Mouse (Mus musculus) C2C12 (cell line): ENCODE results near the gene Gmnn. TPM values are rescaled to one million over a fixed set of nuclear protein-coding genes. Genes with fewer than 3 reads are reported as not detected.

ENCODE experiments used
- H3K27me3 ChIP-seq: one replicate; pipeline ENCODE4 v1.6.1; 2011; ENCODE audit not compliant: control insufficient read depth, insufficient read depth, insufficient read length
- H3K36me3 ChIP-seq: one replicate; pipeline ENCODE4 v1.6.1; 2011; ENCODE audit not compliant: control insufficient read depth, insufficient read depth
- H3K4me3 ChIP-seq: one replicate; pipeline ENCODE4 v1.5.1; 2011; ENCODE audit warnings: mild to moderate bottlenecking, control low read depth; ENCODE audit not compliant: poor library complexity, insufficient read depth, severe bottlenecking
- H3K79me2 ChIP-seq: one replicate; pipeline ENCODE4 v1.6.1; 2011; ENCODE audit not compliant: control insufficient read depth, insufficient read depth
- H3K79me3 ChIP-seq: one replicate; pipeline ENCODE4 v1.6.1; 2011; ENCODE audit warnings: low read depth, control low read depth
- H3ac ChIP-seq: one replicate; pipeline ENCODE3; 2011; ENCODE audit warnings: low read depth; ENCODE audit not compliant: control insufficient read depth, insufficient read length
- CEBPB ChIP-seq: IDR thresholded peaks from one replicate; pipeline ENCODE4 v1.6.1; 2011; ENCODE audit warnings: low read depth, mild to moderate bottlenecking, control low read depth, moderate library complexity
- CTCF ChIP-seq: IDR thresholded peaks from one replicate; pipeline ENCODE4 v1.5.1; 2011; ENCODE audit not compliant: control insufficient read depth, insufficient read depth, insufficient read length
- FOSL1 ChIP-seq: IDR thresholded peaks from one replicate; pipeline ENCODE4 v1.8.0; 2011; ENCODE audit warnings: mild to moderate bottlenecking, low read length; ENCODE audit not compliant: poor library complexity, insufficient read depth, severe bottlenecking
- MAX ChIP-seq: IDR thresholded peaks from one replicate; pipeline ENCODE4 v1.6.1; 2011; ENCODE audit warnings: mild to moderate bottlenecking, control low read depth
- MYOD1 ChIP-seq: IDR thresholded peaks from one replicate; pipeline ENCODE4 v1.6.1; 2011; ENCODE audit warnings: low read depth; ENCODE audit not compliant: control insufficient read depth, insufficient read length
- MYOG ChIP-seq: IDR thresholded peaks from one replicate; pipeline ENCODE4 v1.6.1; 2011; ENCODE audit not compliant: control insufficient read depth, insufficient read length; ENCODE audit errors: extremely low read depth
- USF1 ChIP-seq: IDR thresholded peaks from one replicate; pipeline ENCODE4 v1.6.1; 2011; ENCODE audit warnings: low read depth, mild to moderate bottlenecking, control low read depth, moderate library complexity
- polyA plus RNA-seq: library from polyadenylated mRNA; unstranded; fragments of >200 nt; fragmentation: generic; extraction: Trizol; gene quantifications from one replicate; pipeline ENCODE4 v1.2.1, GENCODE M21; 2012; ENCODE audit warnings: missing spikeins

Gmnn gene
- polyA plus RNA-seq, 1 experiment: 45.7 TPM

DNA sequence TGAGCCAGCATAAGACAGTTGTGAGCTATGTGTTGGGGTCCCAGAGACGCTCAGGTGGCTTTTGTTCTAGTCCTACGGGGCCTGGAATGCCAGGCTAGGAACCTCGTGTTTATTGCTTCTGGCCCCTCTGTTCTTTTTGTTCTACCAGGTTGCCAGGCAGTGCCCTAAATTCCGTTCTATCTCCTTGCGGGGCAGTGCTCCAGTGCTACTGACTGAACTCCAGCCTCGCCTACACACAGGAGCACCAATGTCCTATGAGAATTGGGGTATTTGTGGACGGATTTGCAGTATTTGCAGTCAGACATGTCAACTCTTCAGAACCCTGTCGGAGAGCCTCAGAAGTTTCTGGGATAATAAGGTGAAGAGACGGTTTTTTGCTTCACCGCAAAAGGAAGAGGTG, 20.7 kb downstream of the Gmnn start, which contains the start of gene Armh2:
Gene Armh2, plus strand, starts transcription at position 205 of the 400 bp plus-strand sequence.
- Histone ChIP-seq H3K79me2 (no peaks in the 10 kb centered on the region), H3K36me3 (peaks cover 14% of the 10 kb centered on the region), H3K27me3 (no peaks in the 10 kb centered on the region)

DNA sequence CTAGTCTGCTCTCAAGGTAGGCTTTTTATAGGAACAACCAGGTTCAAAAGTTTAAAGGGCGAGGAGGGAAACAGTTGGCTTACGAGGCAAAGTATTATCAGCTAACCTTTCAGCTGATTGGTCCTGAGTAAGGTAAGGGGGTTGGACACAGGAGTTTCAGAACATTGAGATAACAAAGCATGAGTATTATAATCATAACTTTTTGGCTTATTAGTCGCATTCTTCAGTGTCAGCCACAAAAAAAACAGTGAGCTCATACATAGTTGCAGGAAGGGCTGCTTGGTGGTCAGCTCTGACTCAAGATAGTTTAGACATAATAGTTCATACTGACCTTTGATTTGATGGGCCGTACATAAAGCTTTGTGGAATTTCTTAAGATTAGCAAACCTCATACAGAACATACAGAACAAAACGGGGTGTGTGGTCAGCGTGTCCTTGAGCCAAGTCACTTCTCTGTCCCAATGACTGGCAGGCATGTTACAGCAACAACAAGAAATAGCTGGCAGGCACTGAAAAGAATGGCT, 26.1 kb downstream of the Gmnn start:
- no peaks in the 10 kb centered on the region for H3K79me3 ChIP-seq
- H3ac ChIP-seq: no peak overlapping the region
- H3K27me3 ChIP-seq: no peaks in the 10 kb centered on the region
- H3K79me2 ChIP-seq: no peaks in the 10 kb centered on the region
- H3K4me3 ChIP-seq: no peak overlapping the region
- peaks cover 8% of the 10 kb centered on the region for H3K36me3 ChIP-seq
- TF ChIP-seq MAX: no peak
- TF ChIP-seq USF1: no peak
- TF ChIP-seq CEBPB: no peak
- no peak for TF ChIP-seq FOSL1
- no peak for TF ChIP-seq MYOG
- TF ChIP-seq CTCF: no peak
- TF ChIP-seq MYOD1: no peak

More for the DNA sequence above, 20.7 kb downstream of the Gmnn start, which contains the start of gene Armh2:
- Histone ChIP-seq H3ac (no peak within 1 kb of the TSS), H3K4me3 (no peak within 1 kb of the TSS), H3K79me3 (no peaks in the 10 kb centered on the region)
- no peak for TF ChIP-seq MYOD1
- TF ChIP-seq MYOG: no peak
- TF ChIP-seq FOSL1: no peak
- no peak for TF ChIP-seq CEBPB
- TF ChIP-seq CTCF: no peak
- TF ChIP-seq MAX: no peak

- Histone ChIP-seq H3K36me3 (peaks cover 3% of the 10 kb centered on the region), H3K27me3 (no peaks in the 10 kb centered on the region), H3K79me3 (no peaks in the 10 kb centered on the region), H3K4me3 (no peak overlapping the region), H3ac (no peak overlapping the region), H3K79me2 (no peaks in the 10 kb centered on the region)
- TF ChIP-seq FOSL1 (no peak), MAX (no peak)
Measured at GRCm38 (mm10) chr13:24734502-24734901, 27.2 kb downstream of the Gmnn start.

DNA sequence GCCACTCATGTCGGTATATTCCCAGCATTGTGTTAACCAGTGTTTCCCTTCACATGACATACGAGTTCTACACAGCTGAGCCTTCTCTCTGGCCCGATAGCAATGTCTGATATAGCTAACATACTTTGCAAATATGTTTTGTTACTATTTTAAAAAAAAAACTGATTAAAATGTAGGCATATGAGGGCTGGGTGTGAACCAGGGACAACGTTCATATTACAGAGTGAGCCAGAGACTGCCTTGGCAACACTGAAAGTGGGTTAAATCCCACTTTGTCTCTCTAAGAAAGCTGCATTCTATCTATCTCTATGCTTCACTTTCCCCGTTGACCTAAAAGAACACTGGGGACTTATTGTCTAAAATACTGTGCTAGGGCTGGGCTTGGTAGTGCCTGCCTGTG, 32.6 kb downstream of the Gmnn start:
- H3K36me3 ChIP-seq: no peaks in the 10 kb centered on the region
- no peak for TF ChIP-seq CTCF
- no peaks in the 10 kb centered on the region for H3K27me3 ChIP-seq
- H3K4me3 ChIP-seq: no peak overlapping the region
- no peaks in the 10 kb centered on the region for H3K79me2 ChIP-seq
- H3K79me3 ChIP-seq: no peaks in the 10 kb centered on the region
- H3ac ChIP-seq: no peak overlapping the region

DNA sequence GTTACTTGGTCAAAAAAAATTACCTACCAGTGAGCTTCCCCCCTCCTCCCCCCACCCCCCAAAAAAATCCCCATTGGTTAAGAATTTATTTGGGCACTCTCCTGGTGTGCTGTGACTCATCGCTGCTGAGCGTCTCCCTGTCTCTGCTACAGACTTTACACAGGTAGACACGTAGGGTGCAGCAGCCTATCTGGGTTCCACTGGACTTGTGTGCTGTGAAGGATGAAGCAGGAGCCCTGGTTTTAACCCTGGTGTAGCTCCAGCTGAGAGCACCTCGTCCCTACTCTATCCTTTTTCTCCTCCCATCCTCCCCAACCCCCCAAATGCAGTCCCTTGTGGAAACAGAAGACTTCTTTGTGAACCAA, 37.3 kb downstream of the Gmnn start:
- H3K79me2 ChIP-seq: no peaks in the 10 kb centered on the region
- TF ChIP-seq CEBPB (no peak), CTCF (no peak), MYOD1 (no peak), USF1 (no peak), MAX (no peak), FOSL1 (no peak), MYOG (no peak)
- no peak overlapping the region for H3K4me3 ChIP-seq
- no peak overlapping the region for H3ac ChIP-seq
- no peaks in the 10 kb centered on the region for H3K79me3 ChIP-seq
- H3K36me3 ChIP-seq: no peaks in the 10 kb centered on the region
- no peaks in the 10 kb centered on the region for H3K27me3 ChIP-seq

- Histone ChIP-seq H3K27me3 (no peaks in the 10 kb centered on the region), H3K36me3 (no peaks in the 10 kb centered on the region), H3K79me2 (no peaks in the 10 kb centered on the region), H3K79me3 (no peaks in the 10 kb centered on the region), H3ac (no peak overlapping the region), H3K4me3 (no peak overlapping the region)
- no peak for TF ChIP-seq FOSL1
- no peak for TF ChIP-seq MYOD1
- TF ChIP-seq MAX: no peak
- no peak for TF ChIP-seq CEBPB
- no peak for TF ChIP-seq CTCF
- TF ChIP-seq MYOG: no peak
- no peak for TF ChIP-seq USF1
Measured at GRCm38 (mm10) chr13:24723699-24724394, 37.9 kb downstream of the Gmnn start.
